Mouse (Mus musculus) erythroid progenitor cell, adult 5-6 weeks (primary cell): ENCODE results near the gene Arhgef19. TPM values are rescaled to one million over a fixed set of nuclear protein-coding genes. Genes with fewer than 3 reads are reported as not detected.

Source experiments
- ATAC-seq: replicated peaks from 2 replicates; pipeline ENCODE4 v1.8.0; 2016; ENCODE audit warnings: moderate number of reproducible peaks, mild to moderate bottlenecking, moderate TSS enrichment, inconsistent platforms; ENCODE audit not compliant: poor library complexity, low FRiP score, severe bottlenecking
- total RNA-seq, 2 experiments: library from RNA; stranded (forward) in 1 of 2; stranded (reverse) in 1 of 2; fragments of 150-400 nt in 1 of 2; fragments of 186-747, 209-891 nt in 1 of 2; gene quantifications; 2 replicates each; pipeline versions ENCODE4 v1.2.3 to v1.2.4; 2015 to 2017; ENCODE audit warnings: low replicate concordance in 2 of 2

Arhgef19 gene
- total RNA-seq, 2 experiments from 2014 or later: not detected

DNA sequence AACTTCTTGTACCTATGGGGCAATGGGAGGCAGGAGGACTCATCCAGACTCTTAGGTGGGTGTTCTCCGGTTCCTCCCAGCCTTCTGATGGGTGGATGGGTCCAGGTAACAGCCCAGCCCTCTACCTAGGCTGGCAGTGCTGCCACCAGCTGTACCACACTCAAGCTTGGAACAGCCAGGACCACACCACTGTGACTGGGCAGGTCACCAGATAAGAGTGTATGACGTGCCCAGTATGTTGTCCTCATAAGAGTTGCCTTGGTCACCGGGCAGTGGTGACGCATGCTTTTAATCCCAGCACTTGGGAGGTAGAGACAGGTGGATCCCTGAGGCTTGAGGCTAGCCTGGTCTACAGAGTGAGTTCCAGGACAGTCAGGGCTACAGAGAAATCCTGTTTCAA is 6.1 kb upstream of the Arhgef19 start:
- ATAC-seq: no peak

- ATAC-seq: no peak
These were observed 3.7 kb upstream of the Arhgef19 start for GRCm38 (mm10) chr4:141235537-141236111.

DNA sequence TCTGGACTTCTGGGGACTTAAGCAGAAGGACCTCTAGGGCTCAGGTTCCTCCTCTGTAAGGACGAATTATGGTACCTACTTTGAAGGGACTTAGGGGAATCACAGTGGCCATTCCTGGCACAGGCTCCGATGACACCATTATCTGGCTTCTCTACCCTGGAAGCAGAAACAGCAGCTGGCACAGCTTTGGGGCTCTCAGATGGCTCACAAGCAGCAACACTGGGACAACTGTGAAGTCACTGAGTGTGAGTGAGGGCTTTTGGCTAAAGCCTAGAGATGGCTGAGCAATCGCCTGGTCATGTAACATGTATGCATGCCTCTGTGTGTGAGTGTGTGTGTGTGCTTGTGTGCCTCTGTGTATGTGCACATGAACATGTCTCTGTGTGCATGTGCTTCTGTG is 2.4 kb upstream of the Arhgef19 start:
- no peak for ATAC-seq

GRCm38 (mm10) chr4:141238492-141239387 is 559 bp upstream of the Arhgef19 start:
- ATAC-seq: no peak

DNA sequence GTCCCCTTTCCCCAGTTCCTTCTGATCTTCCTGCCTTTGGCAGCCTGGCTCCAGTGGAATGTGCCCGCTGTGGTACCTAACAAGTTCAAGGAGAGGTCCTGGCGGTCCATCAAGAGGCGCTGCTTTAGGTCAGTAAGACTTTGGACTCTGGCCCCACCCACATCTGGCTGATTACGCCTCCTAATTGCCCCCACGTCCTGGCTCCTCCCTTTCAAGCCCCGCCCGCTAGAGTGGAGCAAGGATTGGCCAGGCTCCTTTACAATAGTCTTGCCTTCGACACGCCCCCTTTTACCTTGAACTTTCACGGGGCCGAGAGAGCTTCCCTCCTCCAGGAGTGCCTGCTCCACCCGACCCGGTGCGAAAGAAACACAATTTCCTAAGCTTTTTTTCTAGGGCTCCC is 1.3 kb downstream of the Arhgef19 start:
- ATAC-seq: no peak

GRCm38 (mm10) chr4:141241861-141242260 is 2.6 kb downstream of the Arhgef19 start:
- no peak for ATAC-seq

DNA sequence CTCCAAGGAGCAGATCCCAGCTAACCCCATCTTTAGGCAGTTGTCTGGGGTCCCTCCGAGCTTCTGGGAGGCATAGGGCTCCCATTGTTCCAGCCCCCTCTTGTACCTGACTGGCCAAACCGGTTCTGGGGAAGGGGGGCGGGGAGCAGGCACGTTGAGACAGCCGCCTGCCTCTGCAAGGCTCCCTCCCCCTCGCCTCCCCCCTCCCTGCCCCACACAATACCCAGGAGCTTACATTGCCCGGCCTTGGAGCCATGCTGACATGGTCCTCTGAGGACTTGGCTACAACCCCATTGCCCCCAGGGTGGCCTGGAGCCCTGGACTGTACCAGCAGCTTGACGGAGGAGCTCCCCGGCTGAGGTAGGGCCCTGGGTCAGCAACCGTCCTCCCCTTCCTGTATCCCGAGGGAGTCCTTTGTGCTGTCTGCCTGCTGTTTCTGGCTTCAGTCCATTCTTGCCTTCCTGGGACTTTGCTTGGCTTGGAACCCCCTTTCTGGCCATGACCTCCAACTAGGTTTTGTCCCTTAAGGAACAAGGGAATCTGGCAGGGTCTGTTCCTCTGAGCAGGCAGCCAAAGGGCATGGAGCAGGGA is 3.4 kb downstream of the Arhgef19 start:
- ATAC-seq: no peak

DNA sequence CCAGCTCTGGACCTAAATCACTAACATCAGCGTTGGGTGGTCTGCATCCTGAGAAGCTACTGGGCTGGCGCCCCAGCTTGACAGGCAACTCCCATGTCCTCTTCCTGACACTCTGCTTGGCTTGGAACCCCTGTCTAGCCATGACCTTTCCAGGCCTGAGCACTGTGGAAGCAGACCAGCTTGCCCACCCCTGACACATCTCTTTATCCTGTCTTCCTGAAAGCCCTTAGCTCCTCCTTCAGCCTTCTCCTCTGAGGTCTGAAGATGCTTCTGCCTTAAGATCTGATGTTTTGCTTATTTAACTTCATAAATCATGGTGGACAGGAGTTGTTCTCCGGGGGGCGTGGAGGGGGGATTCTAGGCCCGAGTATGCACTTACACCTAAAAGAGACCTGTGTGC is 4.3 kb downstream of the Arhgef19 start:
- ATAC-seq: no peak

- ATAC-seq: no peak
These were observed 5.1 kb downstream of the Arhgef19 start for GRCm38 (mm10) chr4:141244401-141244800.

DNA sequence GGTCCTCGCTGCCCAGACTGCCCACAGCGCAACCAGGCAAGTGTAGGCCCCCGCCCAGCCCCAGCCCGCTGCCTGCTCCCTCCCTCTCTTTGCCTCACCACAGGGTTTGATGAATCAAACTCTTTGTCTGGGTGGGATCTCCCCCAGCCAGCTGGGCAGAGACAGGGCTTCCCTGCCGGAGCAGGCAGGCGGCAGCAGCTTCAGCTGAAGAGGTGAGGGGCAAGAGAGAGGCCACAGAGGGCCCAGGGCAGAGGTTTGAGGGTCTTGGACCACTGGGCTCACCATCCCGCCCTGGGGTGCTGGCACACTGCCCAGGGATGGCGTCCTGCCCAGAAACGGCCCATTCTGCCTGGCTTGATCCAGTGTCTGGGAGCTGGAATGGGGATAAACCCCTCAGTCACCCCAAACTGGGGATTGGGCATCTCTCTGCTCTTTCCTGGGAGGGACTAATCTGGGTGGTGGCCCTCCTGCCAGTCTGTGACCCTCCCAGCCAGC is 5.7 kb downstream of the Arhgef19 start:
- no peak for ATAC-seq

DNA sequence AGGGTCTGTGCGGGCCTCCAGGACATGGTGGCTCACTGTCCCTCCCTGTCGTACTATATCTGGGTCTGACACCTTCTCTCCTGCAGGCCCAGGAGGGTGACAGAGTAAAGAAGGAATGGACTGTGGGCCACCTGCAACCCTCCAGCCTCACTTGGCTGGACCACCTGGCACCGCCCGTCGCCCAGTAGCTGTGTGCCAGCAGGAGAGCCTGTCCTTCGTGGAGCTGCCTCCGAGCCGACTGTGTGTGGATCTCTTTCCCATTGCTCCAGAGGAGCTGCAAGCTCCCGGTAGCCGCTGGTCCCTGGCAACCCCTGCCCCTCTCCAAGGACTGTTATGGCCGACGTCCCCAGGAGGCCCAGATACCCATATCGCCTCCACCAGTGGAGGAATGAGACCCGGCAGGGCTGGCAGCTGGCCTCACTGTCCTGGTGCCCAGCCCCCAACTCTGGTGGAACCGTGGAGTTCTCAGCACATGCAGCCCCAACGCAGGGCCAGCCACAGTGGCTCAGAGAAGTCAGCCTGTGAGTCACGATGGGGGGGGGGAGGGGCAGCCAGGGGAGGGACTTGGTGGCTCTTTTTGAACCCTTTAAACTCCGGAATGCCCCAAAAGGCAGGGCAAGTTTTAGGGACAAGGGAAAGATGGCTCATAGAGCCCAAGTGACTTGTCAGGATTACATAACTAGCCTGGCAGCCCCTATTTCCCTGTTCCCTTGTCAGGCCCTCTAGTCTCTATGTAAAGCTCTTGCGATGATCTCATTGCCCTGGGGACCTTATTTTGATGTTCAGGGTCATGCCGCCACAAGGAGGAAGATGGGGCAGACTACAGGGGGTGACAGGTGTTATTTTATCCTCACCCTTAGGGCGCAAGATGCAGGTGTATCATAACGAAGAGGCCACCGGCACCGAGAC is 7.0 kb downstream of the Arhgef19 start:
- no peak for ATAC-seq

- ATAC-seq: no peak
These were observed 7.7 kb downstream of the Arhgef19 start for GRCm38 (mm10) chr4:141246998-141247350.

DNA sequence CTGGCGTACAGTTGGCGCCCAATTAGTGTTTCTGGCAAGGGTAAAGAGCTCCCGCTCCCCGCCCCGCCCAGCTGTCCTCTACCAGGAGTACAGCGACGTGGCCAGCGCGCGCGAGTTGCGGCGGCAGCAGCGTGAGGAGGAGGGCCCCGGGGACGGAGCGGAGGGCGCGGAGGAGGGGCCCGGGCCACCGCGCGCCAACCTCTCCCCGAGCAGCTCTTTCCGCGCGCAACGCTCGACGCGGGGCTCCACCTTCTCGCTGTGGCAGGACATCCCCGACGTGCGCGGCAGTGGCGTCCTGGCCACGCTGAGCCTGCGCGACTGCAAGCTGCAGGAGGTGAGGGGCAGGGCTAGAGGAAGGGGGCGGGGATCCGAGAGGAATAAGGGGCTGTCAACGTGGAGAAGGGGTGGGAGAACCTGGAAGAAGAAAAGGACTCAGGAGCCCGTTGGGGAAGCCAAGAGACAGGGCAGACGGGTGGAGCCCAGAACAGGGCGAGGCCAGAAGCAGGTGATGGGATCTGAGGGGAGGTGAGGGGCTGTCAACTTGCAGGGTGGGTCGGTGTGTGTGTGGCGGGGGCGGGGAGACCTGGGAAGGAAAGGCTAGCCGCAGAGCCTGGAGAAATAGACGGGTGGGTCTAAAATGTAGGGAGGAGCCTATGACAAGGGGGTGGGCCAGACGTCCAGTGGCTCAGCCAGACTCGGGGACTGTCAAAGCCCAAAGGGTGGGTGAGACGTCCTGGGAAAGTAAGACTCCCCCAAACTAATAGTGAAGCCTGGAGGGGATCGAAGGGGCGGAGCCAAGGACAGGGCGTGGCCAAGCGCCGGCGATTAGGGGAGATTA is 8.7 kb downstream of the Arhgef19 start:
- no peak for ATAC-seq

DNA sequence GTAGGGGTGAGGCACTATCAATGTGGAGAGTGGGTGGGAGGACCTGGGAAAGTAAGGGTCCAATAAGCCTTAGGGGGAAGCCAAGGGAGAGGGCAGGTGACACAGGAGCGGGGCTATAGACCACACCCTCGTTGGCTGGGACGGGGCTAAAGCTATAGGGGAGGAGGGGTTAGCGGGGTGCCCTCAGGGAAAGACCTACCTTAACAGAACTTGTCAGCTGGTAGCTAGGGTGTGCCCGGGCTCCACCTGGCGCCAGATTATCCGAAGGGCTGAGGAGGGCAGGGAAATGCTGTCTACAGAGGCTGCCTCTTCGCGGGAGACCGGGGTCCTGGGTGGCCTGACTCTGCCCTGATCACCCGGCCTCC is 9.3 kb downstream of the Arhgef19 start:
- no peak for ATAC-seq

DNA sequence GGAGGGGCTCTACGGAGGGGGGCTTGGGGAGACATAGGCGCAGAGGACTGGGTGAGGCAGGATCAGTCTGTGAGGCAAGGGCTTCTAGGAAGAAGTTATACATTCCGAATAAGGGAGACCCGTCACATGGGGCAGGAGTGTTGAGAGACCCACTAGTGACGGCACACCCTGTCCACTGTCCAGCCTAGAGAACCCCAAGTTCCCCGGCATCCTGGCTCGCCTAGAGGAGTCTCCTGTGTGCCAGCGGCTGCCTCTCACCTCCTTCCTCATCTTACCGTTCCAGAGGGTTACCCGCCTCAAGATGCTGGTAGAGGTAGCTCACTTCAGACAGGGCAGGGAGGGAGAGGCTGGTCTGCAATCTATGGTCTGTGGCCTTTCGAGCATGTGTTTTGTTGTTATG is 10.1 kb downstream of the Arhgef19 start:
- ATAC-seq: no peak

DNA sequence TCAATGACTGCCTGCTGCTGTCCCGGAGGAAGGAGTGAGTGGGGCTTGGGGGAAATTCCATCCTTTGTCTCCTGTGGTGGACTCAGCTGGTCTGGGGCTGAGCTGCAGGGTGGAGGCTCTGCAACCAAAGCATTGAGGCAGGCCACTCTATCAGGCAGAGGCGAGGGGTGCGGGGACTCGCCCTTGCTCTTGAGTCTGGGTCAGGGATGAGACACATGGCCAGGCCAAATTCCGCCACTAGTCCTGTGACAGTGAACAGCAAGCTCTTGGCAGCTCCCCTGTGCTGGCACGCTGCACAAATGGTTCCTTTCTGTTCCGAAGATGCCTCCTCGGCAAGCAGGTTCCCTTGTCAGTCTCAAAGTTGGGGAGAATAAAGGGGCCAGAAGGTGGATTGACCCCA is 11.8 kb downstream of the Arhgef19 start:
- ATAC-seq: no peak

DNA sequence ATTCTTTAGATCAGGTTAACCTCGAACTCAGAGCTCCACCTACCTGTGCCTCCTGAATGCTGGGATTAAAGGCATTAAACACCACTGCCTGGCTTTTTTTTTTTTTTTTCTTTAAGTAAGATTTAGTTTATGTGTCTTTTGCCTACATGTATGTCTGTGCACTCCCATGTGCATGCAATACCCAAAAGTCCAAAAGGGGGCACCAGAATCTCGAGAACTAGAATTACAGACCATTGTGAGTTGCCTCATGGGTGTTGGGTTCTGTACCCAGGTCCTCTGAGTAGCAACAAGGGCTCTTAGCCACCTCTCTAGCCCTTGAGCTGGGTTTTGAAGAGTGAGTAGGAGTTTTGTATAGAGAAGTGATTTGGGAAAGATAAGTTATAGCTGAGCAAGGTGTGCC is 13.3 kb downstream of the Arhgef19 start:
- ATAC-seq: no peak

DNA sequence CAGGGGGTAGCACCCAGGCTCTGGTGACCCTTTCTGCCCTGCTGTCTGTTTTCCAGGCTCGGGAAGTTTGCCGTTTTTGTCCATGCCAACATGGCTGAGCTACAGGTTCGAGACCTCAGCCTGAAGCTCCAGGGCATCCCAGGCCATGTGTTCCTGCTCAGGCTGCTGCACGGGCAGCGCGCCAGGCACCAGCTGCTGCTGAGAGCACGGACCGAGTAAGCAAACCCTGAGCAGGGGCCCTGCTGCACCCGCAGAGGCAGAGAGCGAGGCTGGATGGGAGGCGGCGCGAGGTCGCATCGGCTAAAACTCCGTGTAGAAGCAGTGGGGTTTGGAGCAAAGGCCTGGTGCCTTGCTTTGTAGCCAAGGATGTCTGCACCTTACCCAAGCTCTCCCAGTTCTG is 14.9 kb downstream of the Arhgef19 start:
- no peak for ATAC-seq

DNA sequence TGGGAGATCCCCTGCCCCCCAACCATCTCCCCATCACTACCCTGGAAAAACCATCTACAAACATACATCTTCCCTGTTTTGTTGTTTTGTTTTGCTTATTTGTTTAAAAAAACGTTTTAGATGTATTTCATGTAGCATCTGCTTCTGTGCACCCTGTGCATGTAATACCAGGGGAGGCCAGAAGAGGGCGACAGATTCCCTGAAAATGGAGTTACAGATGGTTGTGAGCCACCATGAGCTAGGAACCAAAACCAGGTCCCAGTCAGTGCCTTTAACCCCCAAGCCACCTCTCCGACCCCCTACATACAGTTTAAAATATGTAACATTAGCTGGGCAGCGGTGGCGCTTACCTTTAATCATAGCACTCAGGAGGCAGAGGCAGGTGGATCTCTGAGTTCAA is 18.1 kb downstream of the Arhgef19 start:
- no peak for ATAC-seq
